ENCODE assay signal across 18 mouse cellular contexts in the genomic region with DNA sequence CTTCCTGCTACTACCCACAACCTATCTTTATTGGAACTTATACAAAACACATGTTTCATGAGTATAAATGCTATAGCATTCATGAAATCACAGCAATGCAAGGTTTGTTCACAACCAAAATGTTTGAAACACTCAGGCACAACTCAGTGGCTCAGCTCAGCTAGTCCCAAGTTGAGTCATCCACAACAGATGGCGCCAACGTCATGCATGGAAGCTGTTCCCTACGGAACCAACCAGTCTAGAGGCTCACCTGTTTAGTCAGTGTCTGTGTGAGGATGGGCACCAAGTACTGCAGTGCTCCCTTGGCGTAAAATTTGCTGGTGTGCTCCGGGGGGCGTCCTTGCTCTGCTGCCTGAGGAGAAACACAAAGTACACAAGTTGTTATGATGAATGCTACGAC. TPM values are rescaled to one million over a fixed set of nuclear protein-coding genes. Genes with fewer than 3 reads are reported as not detected.
A peak's percentile ranks its signal among the peaks of the same experiment; 100 is the strongest.
DNase-seq lines count a peak whose midpoint lies in the region; TF ChIP-seq lines count a peak whose summit lies in the region.
"Had no signal": no experiment of that assay in that cellular context is flagged by ENCODE, and none has a peak within 500 bp of the region (broad histone marks: within the 10 kb centered on the region; RNA-seq: fewer than 3 reads in every experiment).

No protein-coding gene starts in this region.

- no peak for TF ChIP-seq CTCF in layer of hippocampus, adult 2 months (conservative IDR thresholded peaks at IDR 0.05)

- no peak overlapping the region for H3K4me3 ChIP-seq in layer of hippocampus, adult 2 months
- H3K4me3 ChIP-seq: embryonic facial prominence, embryonic 12.5 days; erythroblast, embryonic 14.5 days; forebrain, embryonic 13.5 days; hindbrain, embryonic 10.5 days; liver, embryonic 13.5 days; midbrain, embryonic 12.5 days had no signal

- peak; percentile 49 to 66 for DNase-seq in cerebellum, postnatal 25 days
- DNase-seq in cerebellum, adult 11 months = no peak
- DNase-seq in left cerebral cortex, adult 18-20 months (ENCODE audit: low spot score in 2 of 2) = peak; percentile 47 to 53
- no peak for DNase-seq in left cerebral cortex, postnatal 10 days (ENCODE audit: extremely low spot score in 1 of 2, low spot score in 2 of 2)
- peak; percentile 71 to 72 for DNase-seq in layer of hippocampus, adult 2 months (ENCODE audit: low spot score in 2 of 2)
- DNase-seq in right cerebral cortex, adult 2 months (ENCODE audit: low spot score in 2 of 2) = peak; percentile 58 to 68
- DNase-seq in gastrocnemius, postnatal 4 days (ENCODE audit: low spot score in 2 of 2) = no peak
- DNase-seq in spleen, postnatal 10 days (ENCODE audit: low spot score in 2 of 2) = no peak
- DNase-seq: adrenal gland, postnatal 36 days; gastrocnemius, postnatal 36 days; liver, embryonic 13.5 days had no signal

- intact Hi-C loops in left cerebral cortex, postnatal 10 days (cut with DNase I) = no loop called here

- H3K27ac ChIP-seq in layer of hippocampus, adult 2 months = no peak overlapping the region
- H3K27ac ChIP-seq: embryonic facial prominence, embryonic 12.5 days; forebrain, embryonic 13.5 days; hindbrain, embryonic 10.5 days; hindbrain, postnatal 0 days; kidney, postnatal 0 days; liver, embryonic 13.5 days; midbrain, embryonic 12.5 days had no signal

RNA-seq across cellular contexts. Expression of a gene that starts 12.2 kb away (rescaled TPM):
- total RNA-seq in left cerebral cortex, adult 18-20 months (2021) = 100 to 1,000 TPM; 118 to 121 TPM
- total RNA-seq in left cerebral cortex, postnatal 10 days (2021) = 100 to 1,000 TPM; 121 to 122 TPM
- total RNA-seq in layer of hippocampus, adult 2 months (2021) = 100 to 1,000 TPM; 128 to 133 TPM
- 100 to 1,000 TPM; 117 to 121 TPM for total RNA-seq in gastrocnemius, postnatal 4 days (2021)

RNA-seq across cellular contexts. Expression of a gene that starts 24.2 kb away (rescaled TPM):
- 10 to 100 TPM; 54.8 to 58.4 TPM for total RNA-seq in left cerebral cortex, adult 18-20 months (2021)
- 10 to 100 TPM; 52.4 to 53.7 TPM for total RNA-seq in left cerebral cortex, postnatal 10 days (2021)
- total RNA-seq in layer of hippocampus, adult 2 months (2021) = 10 to 100 TPM; 91.8 to 96.9 TPM
- 10 to 100 TPM; 12.4 to 12.9 TPM for total RNA-seq in gastrocnemius, postnatal 4 days (2021)

Comparison
In these comparisons a context has a peak if more than half of its experiments do, and no peak if none do; other contexts are left out.
1. DNase-seq: peak in cerebellum, postnatal 25 days (2 of 2), left cerebral cortex, adult 18-20 months (2 of 2), layer of hippocampus, adult 2 months (2 of 2) and right cerebral cortex, adult 2 months (2 of 2); none in cerebellum, adult 11 months (single experiment), left cerebral cortex, postnatal 10 days (0 of 2), gastrocnemius, postnatal 4 days (0 of 2) and spleen, postnatal 10 days (0 of 2).